Mouse (Mus musculus) neural tube, embryonic 15.5 days (tissue): ENCODE data around the gene Atp5s. TPM values are rescaled to one million over a fixed set of nuclear protein-coding genes. Genes with fewer than 3 reads are reported as not detected.

ENCODE experiments used
- ATAC-seq: fragments of 200-750 bp; cut with Nextera tagmentation; 2 replicates; pipeline ENCODE4 v1.8.0; 2017; ENCODE audit warnings: mild to moderate bottlenecking, moderate TSS enrichment, moderate library complexity; ENCODE audit not compliant: low FRiP score
- H3K27ac ChIP-seq: fragments of 300-500 bp; sonication (generic); replicated peaks from 2 replicates; pipeline ENCODE4 v1.5.1; 2015; ENCODE audit warnings: mild to moderate bottlenecking, inconsistent platforms
- H3K27me3 ChIP-seq: fragments of 300-500 bp; sonication (generic); replicated peaks from 2 replicates; pipeline ENCODE4 v1.6.1; 2015; ENCODE audit warnings: inconsistent platforms
- H3K36me3 ChIP-seq: fragments of 300-500 bp; sonication (generic); 2 replicates; pipeline ENCODE4 v1.6.1; 2015; ENCODE audit warnings: inconsistent platforms
- H3K4me1 ChIP-seq: fragments of 300-500 bp; sonication (generic); 2 replicates; pipeline ENCODE4 v1.6.1; 2015; ENCODE audit warnings: inconsistent platforms
- H3K4me2 ChIP-seq: fragments of 300-500 bp; sonication (generic); 2 replicates; pipeline ENCODE4 v1.6.1; 2015; ENCODE audit warnings: inconsistent platforms, mild to moderate bottlenecking, moderate library complexity
- H3K4me3 ChIP-seq: fragments of 300-500 bp; sonication (generic); replicated peaks from 2 replicates; pipeline ENCODE4 v1.5.1; 2015; ENCODE audit warnings: mild to moderate bottlenecking, inconsistent platforms
- H3K9ac ChIP-seq: fragments of 300-500 bp; sonication (generic); replicated peaks from 2 replicates; pipeline ENCODE4 v1.6.1; 2015; ENCODE audit warnings: mild to moderate bottlenecking, inconsistent platforms
- H3K9me3 ChIP-seq: fragments of 300-500 bp; sonication (generic); replicated peaks from 2 replicates; pipeline ENCODE4 v1.6.1; 2016; ENCODE audit warnings: inconsistent platforms
- WGBS: fragments of 180-500 bp; shearing (Covaris S2); methylation state at CpG from one replicate; pipeline ENCODE4 v1.1.7; 2015; ENCODE audit warnings: mixed read lengths; 5-methylcytosine and 5-hydroxymethylcytosine counted together
- polyA plus RNA-seq: library from polyadenylated mRNA; unstranded; fragments of >200 nt; fragmentation: Nextera tagmentation; extraction: Ambion mirVana; gene quantifications from 2 replicates; pipeline ENCODE4 v1.2.1, GENCODE M21; 2015

The Atp5s gene
- polyA plus RNA-seq, 1 experiment from 2014 or later: 37.6 TPM

DNA sequence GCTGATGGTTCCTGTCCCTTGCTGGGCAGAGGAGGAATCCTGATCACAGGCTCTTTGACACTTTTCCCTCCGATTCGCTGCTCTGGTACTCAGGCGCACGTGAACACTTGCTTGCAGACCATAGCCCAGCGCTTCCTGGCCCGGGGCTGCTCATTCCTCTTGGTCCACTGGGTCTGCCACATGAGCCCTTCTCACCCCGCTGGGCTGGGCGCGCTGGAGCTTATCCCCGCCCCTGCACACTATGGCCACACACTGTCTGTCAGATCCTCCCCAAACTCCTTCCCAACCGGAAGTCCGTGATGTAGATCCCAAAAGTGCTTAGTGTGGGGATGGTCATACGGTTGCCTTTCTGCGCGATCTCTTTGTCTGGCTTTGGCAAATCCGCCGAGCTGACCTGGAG is 31.3 kb upstream of the Atp5s start:
- ATAC-seq: no peak
- H3K27me3 ChIP-seq: no peaks in the 10 kb centered on the region
- H3K4me1 ChIP-seq: no peaks in the 10 kb centered on the region
- H3K9me3 ChIP-seq: no peaks in the 10 kb centered on the region
- peaks cover 4% of the 10 kb centered on the region; the same call in 1 of the 2 replicates for H3K36me3 ChIP-seq
- no peak overlapping the region for H3K27ac ChIP-seq
- H3K9ac ChIP-seq: no peak overlapping the region
- 86% methylated on average over 17 of the region's 17 CpGs for WGBS
- H3K4me3 ChIP-seq: no peak overlapping the region
- H3K4me2 ChIP-seq: no peak overlapping the region

GRCm38 (mm10) chr12:69696746-69697145 is 28.0 kb upstream of the Atp5s start:
- ATAC-seq: no peak
- Histone ChIP-seq H3K4me1 (no peaks in the 10 kb centered on the region), H3K9ac (no peak overlapping the region), H3K27me3 (no peaks in the 10 kb centered on the region), H3K4me2 (no peak overlapping the region), H3K4me3 (no peak overlapping the region), H3K9me3 (no peaks in the 10 kb centered on the region), H3K36me3 (peaks cover 4% of the 10 kb centered on the region; the same call in 1 of the 2 replicates), H3K27ac (no peak overlapping the region)
- 76% methylated on average over 5 of the region's 5 CpGs for WGBS

GRCm38 (mm10) chr12:69698352-69698751 is 26.4 kb upstream of the Atp5s start:
- WGBS: 87% methylated on average over 6 of the region's 6 CpGs
- ATAC-seq: no peak

DNA sequence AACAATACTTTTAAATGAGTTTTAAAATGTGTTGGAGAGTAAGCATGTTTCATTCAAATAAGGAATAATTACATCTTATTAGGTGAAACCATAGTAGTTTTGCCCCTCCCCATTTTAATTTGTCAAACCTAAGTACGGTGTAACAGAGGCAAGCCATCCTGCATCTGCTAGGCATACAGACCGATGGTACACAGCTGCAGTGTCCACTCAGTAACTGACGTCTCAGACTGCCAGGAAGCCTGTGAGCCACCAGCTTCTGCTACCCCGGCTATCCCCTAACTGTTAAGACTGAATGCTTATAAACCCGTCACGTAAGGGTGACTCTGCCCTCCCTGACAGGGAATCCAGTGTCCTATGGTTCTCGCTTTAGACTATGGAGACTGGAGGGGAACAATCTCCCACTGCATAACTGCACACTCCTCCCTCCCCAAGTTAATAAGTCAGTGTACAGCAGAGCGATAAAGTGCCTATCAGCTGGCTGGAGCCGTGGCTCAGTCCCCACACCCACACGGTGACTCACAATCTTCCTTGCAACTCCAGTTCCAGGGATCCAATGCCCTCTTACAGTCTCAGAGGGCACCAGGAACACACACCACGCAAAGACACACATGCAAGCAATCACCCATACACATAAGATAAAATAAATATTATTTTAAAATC is 19.8 kb upstream of the Atp5s start:
- H3K9ac ChIP-seq: no peak overlapping the region
- no peaks in the 10 kb centered on the region for H3K4me1 ChIP-seq
- no peak overlapping the region for H3K4me3 ChIP-seq
- no peak overlapping the region for H3K4me2 ChIP-seq
- no peak for ATAC-seq
- no peaks in the 10 kb centered on the region for H3K27me3 ChIP-seq
- no peaks in the 10 kb centered on the region; the same call in 1 of the 2 replicates for H3K36me3 ChIP-seq
- 89% methylated on average over 11 of the region's 11 CpGs for WGBS
- no peak overlapping the region for H3K27ac ChIP-seq
- no peaks in the 10 kb centered on the region for H3K9me3 ChIP-seq

More at GRCm38 (mm10) chr12:69698352-69698751, 26.4 kb upstream of the Atp5s start:
- Histone ChIP-seq H3K27me3 (no peaks in the 10 kb centered on the region), H3K9me3 (no peaks in the 10 kb centered on the region), H3K27ac (no peak overlapping the region), H3K9ac (no peak overlapping the region), H3K4me1 (no peaks in the 10 kb centered on the region), H3K4me3 (no peak overlapping the region), H3K4me2 (no peak overlapping the region), H3K36me3 (peaks cover 4% of the 10 kb centered on the region; the same call in 1 of the 2 replicates)

- peaks cover 17% of the 10 kb centered on the region for H3K36me3 ChIP-seq
- H3K27me3 ChIP-seq: no peaks in the 10 kb centered on the region
- no peaks in the 10 kb centered on the region for H3K4me1 ChIP-seq
- no peak overlapping the region for H3K9ac ChIP-seq
- H3K4me2 ChIP-seq: no peak overlapping the region
- H3K27ac ChIP-seq: no peak overlapping the region
- no peaks in the 10 kb centered on the region for H3K9me3 ChIP-seq
- no peak overlapping the region for H3K4me3 ChIP-seq
- ATAC-seq: no peak
Observed at GRCm38 (mm10) chr12:69713628-69714027, 11.1 kb upstream of the Atp5s start.

DNA sequence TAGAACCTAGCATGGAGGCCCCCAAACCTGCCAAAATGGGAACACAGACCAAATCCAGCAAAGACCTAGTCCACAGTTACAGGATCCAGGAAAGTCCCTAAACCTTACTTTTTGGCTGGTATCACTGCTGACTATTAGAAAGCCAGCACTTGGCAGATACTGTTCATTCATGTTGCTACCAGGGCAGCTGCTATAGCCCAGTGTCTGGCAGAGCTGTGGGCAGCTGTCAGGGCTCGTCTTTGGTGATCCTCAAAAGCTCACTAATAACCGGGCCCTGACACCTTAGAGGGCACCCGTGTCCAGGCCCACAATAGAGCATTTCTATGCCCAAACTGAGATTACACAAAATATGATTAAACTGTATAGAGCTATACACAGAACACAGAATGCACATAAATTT is 1.9 kb upstream of the Atp5s start:
- Histone ChIP-seq H3K27ac (no peak overlapping the region), H3K36me3 (peaks cover 24% of the 10 kb centered on the region), H3K4me3 (no peak overlapping the region), H3K27me3 (no peaks in the 10 kb centered on the region), H3K4me2 (no peak overlapping the region), H3K4me1 (peaks cover 23% of the 10 kb centered on the region), H3K9ac (no peak overlapping the region), H3K9me3 (peaks cover 7% of the 10 kb centered on the region)
- 84% methylated on average over 3 of the region's 3 CpGs for WGBS
- ATAC-seq: no peak

DNA sequence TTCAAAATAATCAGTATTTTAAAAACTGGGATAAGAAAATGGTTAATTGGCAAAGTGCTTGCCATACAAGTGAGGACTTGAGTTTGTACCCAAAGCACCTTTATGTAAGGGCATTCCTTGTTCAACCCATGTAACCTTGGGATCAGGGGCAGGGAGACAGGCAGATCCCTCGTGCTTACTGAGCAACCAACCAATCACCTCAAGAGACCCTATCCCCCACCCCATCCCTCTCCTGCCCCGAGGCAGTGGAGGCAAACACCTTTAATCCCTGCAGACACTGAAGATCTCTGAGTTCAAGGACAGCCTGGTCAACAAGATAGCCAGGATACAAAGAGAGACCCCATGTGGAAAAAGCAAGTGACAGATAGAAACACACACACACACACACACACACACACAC is 1.4 kb upstream of the Atp5s start:
- H3K4me1 ChIP-seq: peaks cover 23% of the 10 kb centered on the region
- no peaks in the 10 kb centered on the region for H3K27me3 ChIP-seq
- 64% methylated on average over 2 of the region's 2 CpGs for WGBS
- peaks cover 20% of the 10 kb centered on the region for H3K36me3 ChIP-seq
- H3K4me3 ChIP-seq: peak overlapping the region; percentile 89
- 0 out of 2 replicates have a peak overlapping the region, but pooled peaks have one; percentile 10 for H3K9ac ChIP-seq
- H3K4me2 ChIP-seq: peak overlapping the region; percentile 83
- no peak overlapping the region for H3K27ac ChIP-seq
- H3K9me3 ChIP-seq: peaks cover 7% of the 10 kb centered on the region
- ATAC-seq: no peak

DNA sequence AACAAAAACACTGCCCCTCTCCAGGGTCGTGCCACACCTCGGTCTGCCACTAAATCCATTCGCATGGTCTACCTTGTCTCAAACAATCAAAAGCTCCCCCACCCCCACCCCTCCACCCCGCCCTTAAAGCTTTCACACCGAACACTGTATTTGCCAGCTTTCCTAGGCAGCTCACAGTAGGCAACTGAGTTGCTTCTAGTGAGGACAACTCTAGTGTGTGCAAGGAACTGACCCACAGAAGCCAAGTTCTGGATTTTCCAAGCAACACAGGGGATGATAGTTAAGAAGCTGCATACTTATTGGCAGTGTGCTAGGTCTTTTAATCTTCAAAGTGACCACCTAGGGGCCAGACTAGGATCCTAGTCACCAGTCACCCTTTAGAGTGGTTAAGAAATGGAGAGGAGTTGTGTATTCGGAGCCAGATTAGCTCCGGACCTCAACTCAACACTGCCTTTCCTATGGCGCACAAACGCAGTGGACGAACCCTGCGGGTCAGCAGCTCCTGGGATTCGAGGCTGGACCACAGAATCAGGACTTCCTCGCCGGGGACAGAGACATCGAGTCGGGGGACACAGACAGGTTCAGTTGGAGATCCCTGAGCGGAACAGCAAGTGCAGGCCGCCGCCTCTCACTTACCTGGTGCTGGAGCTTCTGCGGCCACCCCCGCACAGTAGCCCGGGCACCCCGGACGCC is 586 bp upstream of the Atp5s start:
- H3K4me1 ChIP-seq: peaks cover 23% of the 10 kb centered on the region
- WGBS: 2% methylated on average over 24 of the region's 24 CpGs
- peak; percentile 9 for ATAC-seq
- no peaks in the 10 kb centered on the region for H3K27me3 ChIP-seq
- H3K36me3 ChIP-seq: peaks cover 19% of the 10 kb centered on the region
- peak overlapping the region; percentile 83 for H3K4me2 ChIP-seq
- peak overlapping the region; percentile 54 for H3K27ac ChIP-seq
- H3K4me3 ChIP-seq: peak overlapping the region; percentile 89
- H3K9ac ChIP-seq: peak overlapping the region; percentile 78
- peaks cover 6% of the 10 kb centered on the region for H3K9me3 ChIP-seq

GRCm38 (mm10) chr12:69729246-69729645 is 4.5 kb downstream of the Atp5s start:
- no peak overlapping the region for H3K27ac ChIP-seq
- no peak for ATAC-seq
- H3K27me3 ChIP-seq: no peaks in the 10 kb centered on the region
- no peaks in the 10 kb centered on the region for H3K36me3 ChIP-seq
- no peak overlapping the region for H3K9ac ChIP-seq
- no peak overlapping the region for H3K4me2 ChIP-seq
- no peaks in the 10 kb centered on the region for H3K9me3 ChIP-seq
- no peak overlapping the region for H3K4me3 ChIP-seq
- peaks cover 9% of the 10 kb centered on the region for H3K4me1 ChIP-seq
- WGBS: 82% methylated on average over 1 of the region's 1 CpGs

GRCm38 (mm10) chr12:69730306-69730705 is 5.6 kb downstream of the Atp5s start:
- Histone ChIP-seq H3K27ac (no peak overlapping the region), H3K36me3 (no peaks in the 10 kb centered on the region), H3K4me1 (peaks cover 7% of the 10 kb centered on the region), H3K9me3 (no peaks in the 10 kb centered on the region), H3K9ac (no peak overlapping the region), H3K4me2 (no peak overlapping the region), H3K27me3 (no peaks in the 10 kb centered on the region), H3K4me3 (no peak overlapping the region)
- no peak for ATAC-seq
- WGBS: 83% methylated on average over 1 of the region's 1 CpGs

GRCm38 (mm10) chr12:69732221-69732620 is 7.5 kb downstream of the Atp5s start:
- H3K27ac ChIP-seq: no peak overlapping the region
- no peaks in the 10 kb centered on the region for H3K27me3 ChIP-seq
- no peaks in the 10 kb centered on the region for H3K36me3 ChIP-seq
- WGBS: 36% methylated on average over 5 of the region's 5 CpGs
- no peaks in the 10 kb centered on the region for H3K4me1 ChIP-seq
- ATAC-seq: no peak
- no peaks in the 10 kb centered on the region for H3K9me3 ChIP-seq
- H3K4me3 ChIP-seq: no peak overlapping the region
- no peak overlapping the region for H3K9ac ChIP-seq
- H3K4me2 ChIP-seq: no peak overlapping the region

- H3K4me2 ChIP-seq: no peak overlapping the region
- no peaks in the 10 kb centered on the region for H3K27me3 ChIP-seq
- no peak overlapping the region for H3K27ac ChIP-seq
- no peak overlapping the region for H3K4me3 ChIP-seq
- ATAC-seq: no peak
- 11% methylated on average over 2 of the region's 2 CpGs for WGBS
- no peaks in the 10 kb centered on the region for H3K4me1 ChIP-seq
- H3K9me3 ChIP-seq: no peaks in the 10 kb centered on the region
- H3K9ac ChIP-seq: no peak overlapping the region
- H3K36me3 ChIP-seq: no peaks in the 10 kb centered on the region
Observed at GRCm38 (mm10) chr12:69733518-69733917, 8.8 kb downstream of the Atp5s start.
